Mouse (Mus musculus): ENCODE data around the gene Aloxe3. TPM values are rescaled to one million over a fixed set of nuclear protein-coding genes. Genes with fewer than 3 reads are reported as not detected.
A peak's percentile ranks its signal among the peaks of the same experiment; 100 is the strongest.

Gene Aloxe3
- total RNA-seq (2021), result 1 to 10 TPM; 6.5 TPM
- long read RNA-seq, experiment 1, partial matches to known transcripts, result 4 of 8 reads
- long read RNA-seq, experiment 1, other reads (novel, unspliced or antisense), result 1 of 8 reads
- long read RNA-seq, experiment 2, partial matches to known transcripts, result 3 of 5 reads
- long read RNA-seq, experiment 2, other reads (novel, unspliced or antisense), result 1 of 5 reads

DNA sequence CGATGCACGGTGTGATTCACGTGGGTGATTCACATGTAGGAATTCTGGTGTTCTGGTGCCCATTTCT, at the start of gene Aloxe3:
Gene Aloxe3, plus strand, starts transcription at position 45 of the 67 bp plus-strand sequence.
- peak within 1 kb of the TSS; percentile 67 for H3K4me3 ChIP-seq
- DNase-seq (ENCODE audit: extremely low spot score in 1 of 2, low spot score in 2 of 2), result no peak
- peak within 1 kb of the TSS; percentile 89 for H3K27ac ChIP-seq
- no peak for TF ChIP-seq CTCF (IDR thresholded peaks at IDR 0.05)
- intact Hi-C loops (cut with DNase I), result loop anchor here (1.0 kb wide), 2 partner anchors 25 to 62 kb away; no protein-coding TSS in a partner anchor

DNA sequence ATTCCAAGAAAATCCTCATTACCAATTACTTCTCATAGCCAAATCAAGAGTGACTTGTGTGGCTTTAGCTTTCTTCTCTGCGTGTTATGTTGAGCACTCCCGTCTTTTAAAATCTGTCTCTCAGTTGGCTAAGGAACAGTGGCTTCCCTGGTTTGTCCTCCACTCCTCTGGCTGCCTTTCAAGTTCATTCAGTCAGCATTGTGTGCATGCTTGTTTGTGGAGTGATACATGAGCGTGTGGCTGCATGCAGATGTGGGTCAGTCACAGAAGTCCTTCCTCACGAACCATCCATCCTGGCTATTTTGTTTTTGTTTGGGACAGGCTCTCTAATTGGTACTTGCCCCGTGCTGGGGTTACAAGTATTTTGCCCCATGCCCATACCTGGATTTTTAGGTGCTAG, 49.1 kb upstream of the Aloxe3 start:
- no peak overlapping the region for H3K4me3 ChIP-seq
- intact Hi-C loops (cut with DNase I), result no loop called here
- DNase-seq (ENCODE audit: extremely low spot score in 1 of 2, low spot score in 2 of 2), result no peak
- TF ChIP-seq CTCF (IDR thresholded peaks at IDR 0.05), result no peak
- H3K27ac ChIP-seq, result no peak overlapping the region

DNA sequence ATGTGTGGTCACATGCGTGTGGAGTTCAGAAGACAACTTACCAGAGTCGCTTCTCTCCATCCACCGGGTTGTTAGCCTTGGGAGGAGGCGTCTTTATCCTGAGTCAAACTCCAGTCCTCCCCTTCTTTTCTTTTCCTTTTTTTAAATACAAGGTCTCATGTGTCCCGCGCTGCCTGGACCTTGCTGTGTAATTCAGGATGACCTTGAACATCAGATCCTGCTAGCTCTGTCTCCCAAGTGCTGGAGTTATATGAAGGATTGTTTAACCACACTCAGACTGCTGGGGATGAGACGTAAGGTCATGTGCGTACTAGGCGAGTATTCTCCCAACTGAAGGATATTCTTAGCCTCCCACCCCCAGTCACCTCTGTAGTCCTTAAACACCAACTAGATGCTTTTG, 48.4 kb upstream of the Aloxe3 start:
- no peak for DNase-seq (ENCODE audit: extremely low spot score in 1 of 2, low spot score in 2 of 2)
- intact Hi-C loops (cut with DNase I), result no loop called here
- H3K4me3 ChIP-seq, result no peak overlapping the region
- no peak overlapping the region for H3K27ac ChIP-seq
- TF ChIP-seq CTCF (IDR thresholded peaks at IDR 0.05), result no peak

DNA sequence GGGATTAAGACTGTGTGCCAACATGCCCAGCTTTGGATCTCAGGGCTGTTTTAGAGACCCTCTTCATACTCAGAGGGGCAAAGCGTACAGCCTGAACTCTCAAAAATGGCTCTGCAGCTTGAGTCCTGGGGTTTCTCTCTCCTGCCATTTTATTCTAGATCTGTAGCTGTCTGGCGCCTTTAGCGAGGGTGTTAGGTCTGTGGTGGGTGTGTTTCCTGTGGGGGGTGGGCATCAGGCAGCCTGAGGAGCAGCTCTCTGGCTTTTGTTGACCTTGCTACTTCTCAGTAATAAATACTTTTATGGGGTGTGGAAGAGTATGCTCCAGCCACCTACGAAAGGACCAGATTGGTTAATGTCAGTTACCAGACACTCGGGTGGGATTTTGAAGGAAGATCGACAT, 47.7 kb upstream of the Aloxe3 start:
- DNase-seq (ENCODE audit: extremely low spot score in 1 of 2, low spot score in 2 of 2), result no peak
- intact Hi-C loops (cut with DNase I), result no loop called here
- TF ChIP-seq CTCF (IDR thresholded peaks at IDR 0.05), result no peak
- H3K4me3 ChIP-seq, result no peak overlapping the region
- no peak overlapping the region for H3K27ac ChIP-seq

DNA sequence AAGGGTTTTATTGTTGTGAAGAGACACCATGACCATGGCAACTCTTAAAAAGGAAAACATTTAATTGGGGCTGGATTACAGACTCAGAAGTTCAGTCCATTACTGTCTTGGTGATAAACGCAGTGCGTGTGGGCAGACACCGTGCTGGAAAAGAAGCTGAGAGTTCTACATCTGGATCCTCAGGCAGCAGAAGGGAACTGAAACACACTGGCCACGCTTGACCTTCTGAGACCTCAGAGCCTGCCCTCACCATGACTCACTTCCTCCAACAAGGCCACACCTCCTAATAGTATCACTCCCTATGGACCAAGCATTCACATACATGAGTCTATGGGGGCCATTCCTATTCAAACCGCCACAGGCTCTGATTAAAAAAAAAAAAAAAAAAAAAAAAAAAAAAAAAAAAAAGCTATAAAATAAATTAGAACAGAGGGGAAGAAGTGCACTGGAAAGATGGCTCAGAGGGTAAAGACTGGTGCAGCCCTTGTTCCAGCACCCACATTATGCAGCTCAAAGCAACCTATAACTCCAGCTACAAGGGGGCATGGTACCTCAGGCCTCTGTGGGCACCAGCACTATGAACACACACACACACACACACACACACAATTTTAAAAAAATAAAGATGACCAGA, 46.8 kb upstream of the Aloxe3 start:
- intact Hi-C loops (cut with DNase I), result no loop called here
- Histone ChIP-seq H3K4me3 (no peak overlapping the region), H3K27ac (no peak overlapping the region)
- TF ChIP-seq CTCF (IDR thresholded peaks at IDR 0.05), result no peak
- no peak for DNase-seq (ENCODE audit: extremely low spot score in 1 of 2, low spot score in 2 of 2)

DNA sequence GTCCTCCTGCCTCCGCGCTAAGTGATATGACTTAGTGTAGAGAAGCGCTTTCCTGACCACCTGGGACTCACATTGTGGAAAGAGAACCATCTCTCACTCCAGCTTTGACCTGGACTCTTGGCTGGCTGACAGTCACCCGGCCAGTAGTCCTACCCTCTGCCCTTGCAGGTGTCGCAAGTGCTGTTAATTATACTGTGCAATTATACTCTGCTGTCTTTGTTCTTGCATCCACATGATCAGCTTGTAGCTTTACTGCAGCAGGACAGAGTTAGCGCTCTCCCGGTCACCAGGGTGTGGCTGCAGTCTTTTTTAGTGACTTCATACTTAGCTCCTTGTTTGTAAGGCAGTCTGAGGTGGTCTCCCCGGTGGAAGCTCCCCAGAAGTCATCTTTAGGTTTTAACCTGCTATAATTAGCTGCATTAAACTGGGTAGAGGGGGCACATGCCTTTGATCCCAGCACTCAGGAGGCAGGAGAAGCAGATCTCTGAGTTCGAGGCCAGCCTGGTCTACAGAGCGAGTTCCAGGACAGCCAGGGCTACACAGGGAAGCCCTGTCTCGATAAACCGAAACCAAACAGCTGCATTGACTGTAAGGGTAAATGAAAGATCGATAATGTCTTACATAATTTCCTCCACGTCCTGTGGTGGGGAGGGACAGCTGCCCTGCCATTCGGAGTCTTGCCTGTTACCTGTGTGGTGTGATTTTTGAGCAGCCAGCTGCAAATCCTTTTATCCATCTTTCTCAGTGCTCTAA, 45.4 kb upstream of the Aloxe3 start:
- H3K4me3 ChIP-seq, result no peak overlapping the region
- DNase-seq (ENCODE audit: extremely low spot score in 1 of 2, low spot score in 2 of 2), result no peak
- H3K27ac ChIP-seq, result no peak overlapping the region
- no peak for TF ChIP-seq CTCF (IDR thresholded peaks at IDR 0.05)
- intact Hi-C loops (cut with DNase I), result no loop called here

DNA sequence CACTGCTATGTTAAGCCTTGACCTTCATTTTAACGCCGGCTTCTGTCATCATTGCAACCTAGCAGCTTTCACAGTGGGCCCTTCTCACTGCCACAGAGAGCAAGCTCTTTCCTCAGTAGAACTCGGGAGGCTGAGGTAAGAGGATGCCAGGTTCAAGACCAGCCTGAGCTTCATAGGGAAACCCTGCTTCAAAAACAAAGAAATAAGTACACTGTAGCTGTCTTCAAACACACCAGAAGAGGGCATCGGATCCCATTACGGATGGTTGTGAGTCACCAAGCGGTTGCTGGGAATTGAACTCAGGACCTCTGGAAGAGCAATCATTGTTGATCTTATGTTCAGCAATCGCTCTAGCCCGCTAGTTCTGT, 44.9 kb upstream of the Aloxe3 start:
- Histone ChIP-seq H3K27ac (no peak overlapping the region), H3K4me3 (no peak overlapping the region)
- no peak for TF ChIP-seq CTCF (IDR thresholded peaks at IDR 0.05)
- DNase-seq (ENCODE audit: extremely low spot score in 1 of 2, low spot score in 2 of 2), result no peak
- intact Hi-C loops (cut with DNase I), result no loop called here

DNA sequence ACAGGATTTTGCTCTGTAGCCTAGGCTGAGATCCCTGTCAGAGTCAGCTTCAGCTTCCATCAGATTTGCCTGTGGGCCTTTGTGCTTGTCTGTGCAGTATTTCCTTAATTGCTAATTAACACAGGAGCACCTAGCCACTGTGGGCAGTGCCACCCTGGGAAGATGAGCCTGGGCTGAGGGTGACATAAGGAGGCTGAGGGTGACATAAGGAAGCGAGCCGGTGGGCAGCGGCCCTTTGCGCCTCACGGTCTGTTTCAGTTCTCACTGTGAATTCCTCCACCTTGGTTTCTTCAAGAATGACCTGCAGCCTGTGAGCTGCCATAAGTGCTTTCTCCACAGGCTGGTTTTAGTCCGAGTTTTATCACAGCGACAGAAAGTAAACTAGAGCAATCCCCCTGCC, 44.1 kb upstream of the Aloxe3 start:
- no peak overlapping the region for H3K4me3 ChIP-seq
- TF ChIP-seq CTCF (IDR thresholded peaks at IDR 0.05), result no peak
- no peak for DNase-seq (ENCODE audit: extremely low spot score in 1 of 2, low spot score in 2 of 2)
- H3K27ac ChIP-seq, result no peak overlapping the region
- intact Hi-C loops (cut with DNase I), result no loop called here

DNA sequence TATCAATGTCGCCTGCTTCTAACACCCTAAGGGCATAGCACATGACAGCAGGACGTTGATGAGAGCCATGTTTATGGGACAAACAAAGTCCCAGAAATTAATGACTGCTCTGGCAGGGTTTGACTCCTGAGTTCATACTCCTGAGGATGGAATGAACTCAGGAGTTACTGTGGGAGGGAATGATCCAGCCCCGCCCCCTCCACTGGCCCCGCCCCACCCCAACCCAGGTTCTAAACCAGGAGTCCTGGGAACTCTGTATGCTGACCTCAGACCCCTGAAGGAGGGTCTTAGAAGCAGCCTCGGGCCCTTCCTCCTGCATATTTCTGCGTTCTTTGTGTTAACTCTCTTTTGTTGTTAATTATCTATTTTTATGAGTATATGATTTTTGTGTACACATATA, 40.1 kb upstream of the Aloxe3 start:
- TF ChIP-seq CTCF (IDR thresholded peaks at IDR 0.05), result no peak
- intact Hi-C loops (cut with DNase I), result no loop called here
- Histone ChIP-seq H3K4me3 (no peak overlapping the region), H3K27ac (peak overlapping the region; percentile 78)
- DNase-seq (ENCODE audit: extremely low spot score in 1 of 2, low spot score in 2 of 2), result no peak

DNA sequence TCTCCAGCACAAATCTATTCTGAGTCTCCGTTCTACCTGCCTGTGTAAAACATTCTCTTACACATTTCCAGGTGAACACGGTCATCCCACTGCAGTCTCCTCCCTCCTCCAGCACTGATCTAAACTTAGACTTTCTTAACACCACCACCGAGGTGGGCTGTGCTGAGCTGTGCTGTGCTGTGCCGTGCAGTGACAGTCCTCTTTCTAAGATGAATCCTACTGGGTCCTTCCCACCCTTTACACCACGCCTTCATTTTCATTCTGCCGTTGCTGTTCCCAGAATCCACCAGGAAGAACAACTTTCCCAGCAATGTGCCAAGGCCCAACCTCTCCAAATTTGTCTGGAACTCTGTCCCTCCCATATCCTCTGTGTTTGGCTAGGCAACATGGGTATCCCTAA, 39.3 kb upstream of the Aloxe3 start:
- peak overlapping the region; percentile 78 for H3K27ac ChIP-seq
- intact Hi-C loops (cut with DNase I), result no loop called here
- no peak for TF ChIP-seq CTCF (IDR thresholded peaks at IDR 0.05)
- peak in 1 of 2 experiments; percentile 57 for DNase-seq (ENCODE audit: extremely low spot score in 1 of 2, low spot score in 2 of 2)
- H3K4me3 ChIP-seq, result no peak overlapping the region

DNA sequence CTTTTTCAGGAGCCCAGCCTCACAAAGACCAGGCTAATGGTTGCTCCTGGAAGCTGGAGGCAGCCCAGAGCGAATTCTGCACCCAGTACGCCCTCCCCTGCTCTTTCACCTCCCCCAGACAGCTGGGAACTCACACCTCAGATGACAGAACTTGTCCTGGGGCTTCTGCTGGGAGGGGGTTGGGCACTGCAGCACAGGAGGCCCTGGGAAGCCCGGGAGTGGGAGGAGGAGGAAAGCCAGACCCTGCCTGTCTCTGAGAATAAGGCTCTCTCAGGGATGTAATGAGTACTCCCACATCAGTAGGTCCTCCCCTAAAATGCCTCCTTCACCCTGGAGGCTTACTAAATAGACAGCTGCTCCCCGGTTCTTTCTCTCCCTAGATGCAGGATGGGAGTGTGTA, 38.6 kb upstream of the Aloxe3 start:
- intact Hi-C loops (cut with DNase I), result no loop called here
- H3K27ac ChIP-seq, result peak overlapping the region; percentile 78
- TF ChIP-seq CTCF (IDR thresholded peaks at IDR 0.05), result no peak
- no peak overlapping the region for H3K4me3 ChIP-seq
- peak; percentile 32 to 54 for DNase-seq (ENCODE audit: extremely low spot score in 1 of 2, low spot score in 2 of 2)

DNA sequence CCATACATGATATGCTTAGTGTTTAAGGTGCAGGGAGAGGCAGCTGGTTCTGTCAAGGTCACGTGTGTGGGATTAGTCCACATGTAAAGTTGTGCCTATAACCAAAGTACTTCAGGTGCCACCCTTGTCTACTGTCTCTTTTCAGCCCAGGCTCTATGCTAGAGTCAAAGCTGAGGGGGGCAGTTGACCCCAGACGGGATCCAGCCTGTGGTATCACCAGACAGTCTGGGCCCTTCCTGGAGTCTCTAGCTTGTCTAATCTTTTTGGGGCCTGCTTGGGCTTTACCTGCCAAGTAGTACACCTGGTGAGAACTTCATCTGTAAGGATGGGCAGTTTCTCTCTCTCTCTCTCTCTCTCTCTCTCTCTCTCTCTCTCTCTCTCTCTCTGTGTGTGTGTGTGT, 38.1 kb upstream of the Aloxe3 start:
- no peak for DNase-seq (ENCODE audit: extremely low spot score in 1 of 2, low spot score in 2 of 2)
- intact Hi-C loops (cut with DNase I), result no loop called here
- no peak overlapping the region for H3K4me3 ChIP-seq
- H3K27ac ChIP-seq, result peak overlapping the region; percentile 78
- no peak for TF ChIP-seq CTCF (IDR thresholded peaks at IDR 0.05)
